Mouse (Mus musculus) T-helper 17 cell (primary cell): ENCODE measurements around the gene Mical2.

Experiments used
- in situ Hi-C, 2 experiments: fragments of 300-600 bp; cut with MboI, MseI; formaldehyde crosslinking; loops; 1 replicate in 1 of 2; 2 replicates in 1 of 2; pipeline ENCODE4 v1.15.1; 2025; ENCODE audit warnings: high pct_unique_total_duplicates in 2 of 2

The Mical2 gene

GRCm38 (mm10) chr7:112352005-112352404 is 126.3 kb downstream of the Mical2 start:
- in situ Hi-C loops = loop anchor here in 1 of 2 experiments (25.0 kb wide), 1 partner anchor 1990 kb away; no protein-coding TSS in a partner anchor

DNA sequence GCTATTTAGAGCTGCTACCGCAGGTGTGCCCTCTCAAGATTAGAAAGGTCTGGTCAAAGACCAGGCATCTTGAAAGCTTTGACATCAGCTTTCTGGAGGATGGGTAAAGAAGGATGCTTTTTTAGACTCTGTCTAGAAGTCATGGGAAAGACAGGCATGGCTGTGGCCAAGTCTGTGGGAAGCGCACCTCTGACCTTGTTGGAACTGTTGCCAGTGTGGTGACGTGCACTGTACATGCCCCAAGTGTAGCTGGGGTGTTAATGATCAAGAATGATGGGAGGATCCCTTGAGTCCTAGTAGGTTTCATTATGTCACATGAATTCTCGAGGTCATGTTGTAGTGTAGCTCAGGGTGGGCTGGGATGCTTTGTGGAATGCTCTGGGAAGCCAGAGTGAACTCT is 127.4 kb downstream of the Mical2 start:
- in situ Hi-C loops = loop anchor here in 1 of 2 experiments (25.0 kb wide), 1 partner anchor 1991 kb away; no protein-coding TSS in a partner anchor

DNA sequence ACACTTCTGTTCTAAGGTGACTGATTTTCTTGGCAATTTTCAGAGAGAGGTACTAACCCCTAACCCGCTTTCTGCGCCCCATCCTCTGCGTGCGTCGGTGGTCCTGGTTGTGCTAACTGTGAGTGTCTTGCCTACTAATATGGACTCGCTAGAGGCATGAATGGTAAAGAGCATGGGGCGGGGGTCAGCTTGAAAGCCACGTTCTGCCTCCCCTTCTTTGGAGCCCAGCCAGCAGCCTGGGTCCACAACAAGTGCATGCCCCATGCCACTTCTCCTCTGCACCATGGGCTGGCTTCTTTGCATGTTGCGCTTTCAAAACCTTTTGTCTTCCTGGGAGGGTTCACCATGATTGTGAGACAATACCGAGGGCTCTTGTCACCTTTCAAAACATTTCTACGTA is 128.3 kb downstream of the Mical2 start:
- in situ Hi-C loops = loop anchor here in 1 of 2 experiments (25.0 kb wide), 1 partner anchor 1992 kb away; no protein-coding TSS in a partner anchor

GRCm38 (mm10) chr7:112354503-112354951 is 128.9 kb downstream of the Mical2 start:
- in situ Hi-C loops = loop anchor here in 1 of 2 experiments (25.0 kb wide), 1 partner anchor 1992 kb away; no protein-coding TSS in a partner anchor

DNA sequence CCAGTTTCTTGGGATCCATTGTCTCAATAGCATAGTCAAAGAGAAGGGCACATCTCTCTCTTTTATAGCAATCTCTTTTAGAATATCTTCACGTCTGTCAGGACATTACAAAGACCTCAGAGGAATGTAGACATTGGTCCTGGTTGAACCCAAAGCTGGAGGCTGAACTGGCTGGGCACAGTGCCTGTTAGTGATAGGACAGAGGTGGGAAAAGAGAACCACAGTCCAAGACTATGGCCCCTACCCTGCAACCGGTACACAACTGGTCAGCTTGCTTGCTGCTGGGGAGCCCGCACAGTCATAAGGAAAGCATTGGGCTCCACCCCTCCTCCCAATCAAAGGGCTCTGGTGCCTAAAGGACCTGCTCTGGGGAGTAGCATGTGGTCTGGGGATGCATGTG is 133.9 kb downstream of the Mical2 start:
- in situ Hi-C loops = loop anchor here in 1 of 2 experiments (25.0 kb wide), 1 partner anchor 1997 kb away; no protein-coding TSS in a partner anchor

- in situ Hi-C loops = loop anchor here (10.0 to 25.0 kb wide), 2 partner anchors 578 to 2000 kb away; no protein-coding TSS in a partner anchor
These were observed 137.0 kb downstream of the Mical2 start for GRCm38 (mm10) chr7:112362574-112363200.

DNA sequence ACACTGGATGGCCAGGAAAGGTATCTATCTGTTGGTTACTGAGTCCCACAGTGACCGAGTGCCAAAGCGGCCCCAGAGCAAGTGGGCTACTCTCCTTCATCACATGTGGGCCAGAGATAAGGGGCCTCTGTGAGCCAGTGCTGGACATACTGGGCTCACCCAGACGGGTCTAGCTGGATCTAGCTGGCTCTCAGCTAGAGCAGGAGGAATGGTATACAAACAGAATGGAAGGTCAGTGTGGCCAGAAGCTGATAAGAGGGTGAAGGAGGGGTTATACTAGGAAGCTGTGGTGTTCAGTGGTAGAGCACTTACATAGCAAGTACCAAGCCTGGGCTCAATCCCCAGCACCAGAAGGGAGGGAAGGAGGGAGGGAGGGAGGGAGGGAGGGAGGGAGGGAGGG is 140.2 kb downstream of the Mical2 start:
- in situ Hi-C loops = loop anchor here (10.0 to 25.0 kb wide), 2 partner anchors 581 to 2004 kb away; no protein-coding TSS in a partner anchor

DNA sequence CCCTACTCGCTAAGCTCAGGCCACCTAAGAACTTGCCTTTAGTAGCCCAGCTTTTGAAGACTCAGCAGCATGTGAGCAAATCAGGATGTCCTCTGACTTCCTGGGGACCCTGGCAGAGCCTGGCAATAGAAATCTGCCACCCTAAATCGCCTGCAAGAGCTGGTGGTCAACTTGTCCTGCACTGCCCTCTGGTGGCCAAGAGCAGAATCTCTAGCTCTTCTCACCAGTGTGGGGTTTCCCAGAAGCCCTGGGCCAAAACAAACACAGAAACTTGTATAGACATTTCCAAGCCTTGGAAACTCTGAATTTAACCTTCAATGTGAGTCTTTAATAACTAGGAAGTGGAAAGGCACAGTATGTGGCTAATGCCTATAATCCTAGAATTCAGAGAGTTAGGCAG is 143.4 kb downstream of the Mical2 start:
- in situ Hi-C loops = loop anchor here (10.0 to 25.0 kb wide), 2 partner anchors 584 to 2007 kb away; no protein-coding TSS in a partner anchor

DNA sequence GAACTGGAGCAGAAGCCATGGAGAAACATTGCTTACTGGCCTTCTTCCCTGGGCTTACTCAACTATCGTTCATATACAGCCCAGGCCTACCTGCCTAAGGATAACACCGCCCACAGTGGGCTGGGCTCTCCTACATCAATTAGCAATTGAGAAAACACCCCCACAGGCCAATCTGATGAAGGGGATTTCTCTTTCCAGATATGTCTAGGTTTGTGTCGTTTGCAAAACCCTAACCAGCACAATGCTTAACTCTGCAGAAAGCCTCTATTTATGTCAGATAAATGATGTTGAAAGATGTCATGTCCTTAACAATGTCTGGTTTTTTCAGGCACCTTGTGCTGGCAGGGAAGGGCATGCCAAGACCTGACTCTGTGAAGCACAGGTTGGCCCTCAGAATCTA is 144.3 kb downstream of the Mical2 start:
- in situ Hi-C loops = loop anchor here (5.0 to 25.0 kb wide), 4 partner anchors 188 to 2008 kb away; no protein-coding TSS in a partner anchor

- in situ Hi-C loops = loop anchor here (5.0 to 25.0 kb wide), 3 partner anchors 189 to 2009 kb away; no protein-coding TSS in a partner anchor
These were observed 145.7 kb downstream of the Mical2 start for GRCm38 (mm10) chr7:112371387-112371786.

DNA sequence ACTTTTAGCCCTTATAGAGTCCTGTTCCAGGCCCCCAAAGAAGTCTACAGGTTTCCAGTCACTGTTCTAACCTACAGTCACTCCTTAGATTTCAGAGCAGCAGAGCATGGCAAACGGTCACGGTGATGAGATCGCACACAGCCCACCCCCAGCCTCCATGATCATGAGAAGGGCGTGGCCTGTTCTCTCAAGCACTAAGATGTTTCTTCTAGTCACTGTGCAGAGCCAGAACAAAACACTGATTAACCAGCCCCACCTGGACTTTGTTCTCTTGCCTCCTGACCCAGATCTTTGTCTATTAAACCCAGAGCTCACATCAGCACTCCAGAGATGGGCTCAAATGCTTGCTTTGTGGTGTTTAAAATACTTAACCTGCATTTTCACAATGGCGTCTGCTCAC is 148.4 kb downstream of the Mical2 start:
- in situ Hi-C loops = loop anchor here (5.0 to 25.0 kb wide), 3 partner anchors 192 to 2012 kb away; no protein-coding TSS in a partner anchor

DNA sequence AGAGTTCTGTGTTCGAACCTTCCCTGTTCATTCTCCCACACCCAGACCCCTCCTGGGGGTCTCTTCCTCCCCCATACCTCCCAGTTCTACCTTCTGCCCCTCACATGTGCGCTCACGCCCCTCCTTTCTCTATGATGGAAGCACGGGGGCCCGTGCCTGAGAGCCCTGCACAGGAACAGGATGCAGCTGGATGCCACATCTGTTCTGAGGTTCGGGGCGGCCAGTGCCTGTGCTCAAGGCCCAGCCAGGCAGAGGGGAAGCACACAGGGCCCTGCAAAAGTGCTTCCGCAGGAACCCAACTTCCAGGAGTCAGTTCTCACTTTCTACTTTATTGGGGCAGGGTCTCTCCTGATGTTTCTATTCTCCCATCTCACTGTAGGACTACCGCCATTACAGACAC is 149.4 kb downstream of the Mical2 start:
- in situ Hi-C loops = loop anchor here (10.0 kb wide), 1 partner anchor 290 kb away; no protein-coding TSS in a partner anchor

DNA sequence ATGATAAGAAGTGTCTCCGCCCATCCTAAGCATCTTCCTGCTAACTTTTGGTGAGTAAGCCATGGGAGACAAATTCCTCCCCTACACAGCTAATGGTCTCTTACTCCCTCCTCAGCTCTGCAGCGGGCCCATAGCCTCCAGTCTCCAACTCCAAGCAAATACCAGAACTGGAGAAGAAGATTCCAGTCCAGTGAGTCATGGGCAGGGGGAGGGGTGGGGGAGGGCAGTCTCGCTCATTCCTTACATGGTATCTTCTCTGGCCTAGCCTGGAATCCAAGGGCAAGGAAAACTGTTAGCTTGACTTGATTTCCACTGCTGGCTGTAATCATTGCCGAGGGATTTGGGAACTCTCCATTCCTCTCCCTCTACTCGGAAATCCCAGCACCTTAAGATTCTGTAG is 150.2 kb downstream of the Mical2 start:
- in situ Hi-C loops = loop anchor here (10.0 kb wide), 1 partner anchor 291 kb away; no protein-coding TSS in a partner anchor

GRCm38 (mm10) chr7:112376611-112377010 is 151.0 kb downstream of the Mical2 start:
- in situ Hi-C loops = loop anchor here (10.0 kb wide), 1 partner anchor 292 kb away; no protein-coding TSS in a partner anchor

DNA sequence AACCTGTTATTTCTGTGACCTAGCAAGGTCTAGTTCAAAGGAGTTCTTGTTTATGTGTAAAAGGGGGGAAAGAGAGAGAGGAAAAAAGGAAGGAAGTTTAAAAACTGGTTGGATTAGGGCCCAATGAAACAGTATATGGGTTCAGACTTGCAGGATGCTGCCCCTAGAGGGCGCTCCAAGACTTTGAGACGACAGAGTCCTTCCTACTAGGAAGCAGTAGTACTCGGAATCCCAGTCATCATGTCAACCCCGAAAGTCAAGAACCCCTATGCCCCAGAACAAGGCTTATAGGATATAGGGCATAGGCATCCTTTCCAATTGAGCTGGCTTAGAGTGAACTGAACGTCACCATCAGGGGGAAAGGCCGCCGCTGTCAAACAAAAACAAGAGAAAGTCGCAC is 151.7 kb downstream of the Mical2 start:
- in situ Hi-C loops = loop anchor here (10.0 kb wide), 1 partner anchor 293 kb away; no protein-coding TSS in a partner anchor

DNA sequence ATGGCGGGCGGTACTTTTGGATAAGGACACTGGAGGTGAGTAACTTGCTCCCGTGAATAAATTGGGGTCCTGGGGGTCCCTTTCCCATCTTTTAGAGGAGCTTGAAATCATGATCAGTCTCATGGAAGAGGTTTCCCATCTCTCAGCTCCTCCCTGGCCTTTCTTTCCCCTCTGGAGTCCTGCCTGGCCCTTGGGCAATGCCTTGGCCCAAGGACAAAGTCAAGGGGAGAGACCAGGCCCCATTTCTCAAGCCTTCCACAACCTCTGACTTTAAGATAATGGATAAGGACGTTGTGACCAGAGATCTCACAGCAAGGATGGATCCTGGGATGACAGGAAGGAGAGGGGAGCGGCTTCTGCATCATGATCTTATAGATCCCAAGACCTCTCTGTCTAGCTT is 152.4 kb downstream of the Mical2 start:
- in situ Hi-C loops = loop anchor here (10.0 kb wide), 1 partner anchor 293 kb away; no protein-coding TSS in a partner anchor

DNA sequence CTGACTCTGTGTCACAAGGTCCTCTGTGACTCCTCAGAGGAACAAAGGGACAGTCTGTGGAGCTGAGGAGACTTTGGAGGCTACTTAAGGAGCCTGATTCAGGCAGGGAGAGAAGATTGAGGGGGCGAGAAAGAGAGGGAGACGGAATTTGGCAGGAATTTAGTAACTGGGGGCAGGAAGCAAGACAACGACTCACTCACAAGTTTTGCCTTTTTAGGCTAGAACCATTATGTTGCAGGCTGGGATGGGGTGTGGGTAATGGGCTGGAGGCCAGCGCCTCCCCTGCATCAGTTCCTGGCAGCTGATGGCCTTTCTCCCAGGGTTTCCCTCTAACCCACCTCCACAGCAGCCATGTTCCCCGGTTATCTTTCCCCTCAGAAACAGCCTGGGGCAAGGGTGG is 152.8 kb downstream of the Mical2 start:
- in situ Hi-C loops = loop anchor here (10.0 kb wide), 1 partner anchor 294 kb away; no protein-coding TSS in a partner anchor

DNA sequence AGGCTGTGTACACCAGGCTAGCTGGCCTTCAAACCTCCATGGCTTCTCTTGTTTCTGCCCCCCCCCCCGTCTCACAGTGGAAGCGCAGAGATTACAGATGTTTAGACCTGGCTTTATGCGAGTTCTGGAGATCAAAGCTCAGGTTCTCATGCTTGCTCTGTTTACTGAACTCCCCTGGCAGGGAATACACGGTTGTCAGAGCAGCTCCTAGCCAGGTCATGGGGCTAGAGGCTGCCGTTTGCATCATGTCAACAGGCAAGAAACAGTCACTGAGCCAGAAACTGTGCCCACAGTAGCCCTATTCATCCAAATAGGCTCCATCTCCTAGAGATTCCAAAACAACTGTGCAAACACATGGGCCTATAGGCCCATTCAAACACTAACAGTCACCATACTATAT is 160.9 kb downstream of the Mical2 start:
- in situ Hi-C loops = no loop called here

GRCm38 (mm10) chr7:112387876-112388275 is 162.2 kb downstream of the Mical2 start:
- in situ Hi-C loops = no loop called here

DNA sequence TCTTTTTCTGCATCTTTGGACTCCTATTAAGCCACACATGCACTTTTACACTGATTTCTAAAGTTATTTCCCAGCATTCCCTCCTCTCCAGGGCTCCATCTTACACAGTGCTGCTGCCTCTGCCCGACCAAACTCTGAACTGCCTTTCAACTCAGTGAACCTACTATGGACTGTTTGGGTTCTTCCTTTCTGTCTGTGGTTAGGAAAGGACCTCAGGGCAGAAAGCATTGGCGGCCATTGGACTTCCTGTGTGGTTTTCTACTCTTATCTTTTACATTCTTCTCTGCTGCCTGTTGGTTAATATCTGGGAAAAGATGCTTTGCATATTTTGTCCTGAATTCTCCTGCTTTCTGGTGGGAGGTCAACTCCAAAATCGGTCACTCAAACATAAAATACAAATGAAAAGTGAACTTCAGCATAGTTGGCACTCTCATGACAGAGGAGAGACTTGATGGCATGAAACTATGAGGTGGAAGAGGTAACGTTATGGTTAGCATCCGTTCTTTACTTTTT is 162.8 kb downstream of the Mical2 start:
- in situ Hi-C loops = no loop called here

DNA sequence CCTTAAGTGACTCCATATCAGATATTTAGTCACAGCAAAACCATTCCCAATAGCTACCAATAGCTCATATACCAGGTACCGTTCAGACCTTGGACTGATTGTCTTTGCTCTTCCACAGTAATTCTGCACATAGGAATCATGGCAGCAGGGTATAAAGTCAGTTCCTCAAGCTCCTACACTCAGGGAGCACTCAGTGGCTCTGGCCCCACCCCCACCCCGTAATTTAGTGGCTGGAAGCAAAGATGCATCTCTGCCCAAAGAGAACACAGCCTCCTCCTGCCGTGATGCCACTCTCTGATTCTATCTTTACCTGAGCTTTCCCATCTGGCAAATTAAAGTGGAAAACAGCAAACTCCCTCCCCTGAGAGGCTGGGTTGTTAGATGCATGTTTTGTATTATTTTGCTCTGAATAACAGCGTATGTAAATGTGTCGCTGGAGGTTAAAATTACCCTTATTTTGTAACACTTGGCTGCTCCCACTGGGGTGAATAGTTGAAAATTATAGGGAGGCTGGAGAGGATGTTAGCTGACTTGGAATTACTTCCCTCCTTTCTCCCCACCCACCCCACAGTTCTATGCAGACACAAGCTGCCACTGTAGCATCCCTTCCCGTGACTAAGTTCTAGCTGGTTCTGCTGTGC is 164.1 kb downstream of the Mical2 start:
- in situ Hi-C loops = no loop called here
